Mouse (Mus musculus) frontal cortex, postnatal 14 days (tissue): Measurements from ENCODE around the gene Tspan17.

Experiments used
- DNase-seq, 2 experiments: peaks; one replicate each; pipeline ENCODE4 v3.0.0; 2022; ENCODE audit warnings: low spot score in 2 of 2

Tspan17 gene

DNA sequence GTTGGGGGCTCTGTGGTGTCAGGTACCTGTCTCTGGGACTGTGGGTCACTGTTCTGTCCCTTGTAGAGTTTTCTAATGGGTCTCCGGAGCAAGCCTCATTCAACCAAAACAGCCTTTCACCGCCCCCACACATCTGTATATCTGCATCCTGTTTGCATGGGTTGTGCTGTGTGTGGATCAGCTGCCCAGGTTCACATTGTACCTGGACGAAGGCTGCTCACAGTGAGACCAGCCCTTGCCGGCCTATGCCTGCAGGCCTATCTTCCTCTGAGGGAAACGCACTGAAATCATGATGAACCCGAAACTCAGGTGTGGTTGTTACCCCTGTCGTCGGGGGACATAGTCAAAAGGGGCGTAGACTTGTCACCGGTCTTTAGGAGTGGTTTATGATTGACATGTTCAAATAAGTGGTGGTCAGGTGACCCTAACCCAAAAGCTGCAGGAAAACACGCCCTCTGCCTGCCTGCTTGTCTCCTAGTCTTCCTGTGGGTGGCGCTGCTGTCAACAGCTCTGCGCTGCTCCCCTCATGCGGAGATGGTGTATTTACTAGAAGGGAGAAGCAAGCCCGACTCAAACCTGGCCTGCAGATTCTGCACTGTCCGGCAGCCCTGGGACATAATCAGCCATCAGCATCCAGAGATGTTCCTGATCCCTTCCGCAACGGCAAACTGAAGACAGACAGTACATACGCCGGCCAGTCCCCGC is 16.1 kb downstream of the Tspan17 start:
- no peak for DNase-seq

GRCm38 (mm10) chr13:54806434-54806976 is 17.3 kb downstream of the Tspan17 start:
- DNase-seq, result no peak

GRCm38 (mm10) chr13:54808067-54808466 is 18.9 kb downstream of the Tspan17 start:
- no peak for DNase-seq

DNA sequence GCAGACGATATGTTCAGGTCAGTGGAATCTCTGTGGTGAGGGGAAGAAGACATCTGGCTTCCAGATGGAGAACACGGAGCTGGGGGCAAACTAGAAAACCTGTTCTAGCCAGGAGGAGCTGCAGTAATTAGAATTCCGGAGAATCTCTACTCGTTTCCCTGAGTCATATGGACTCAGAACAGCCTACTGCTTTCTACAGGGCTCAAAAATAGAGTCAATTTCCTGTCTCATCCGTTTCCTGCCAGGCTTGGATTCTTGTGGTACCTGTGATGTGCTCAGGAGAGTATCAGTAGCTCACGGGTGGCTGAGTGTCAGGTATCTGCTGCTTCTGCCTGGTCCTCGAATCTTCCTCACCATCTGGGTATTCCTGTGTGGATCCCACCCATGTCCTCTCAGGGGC is 22.3 kb downstream of the Tspan17 start:
- DNase-seq, result no peak

DNA sequence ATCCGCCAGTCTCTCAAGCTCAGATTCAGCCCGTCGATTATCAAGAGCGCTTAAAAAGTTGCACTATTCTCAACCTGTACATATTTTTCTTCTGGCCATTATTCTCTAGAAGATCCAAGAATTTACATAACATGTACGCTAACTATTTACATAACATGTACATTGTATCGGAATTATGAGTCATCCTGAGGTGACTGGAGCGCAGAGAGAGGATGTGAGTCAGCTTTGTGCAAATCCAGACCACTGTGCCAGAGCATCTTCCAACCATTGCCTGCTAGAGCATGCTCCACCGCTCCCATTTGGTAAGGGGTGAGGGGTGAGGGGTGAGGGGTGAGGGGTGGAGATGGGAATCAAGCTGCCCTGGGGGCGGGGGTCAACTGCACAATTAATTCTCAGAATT is 24.2 kb downstream of the Tspan17 start:
- no peak for DNase-seq

DNA sequence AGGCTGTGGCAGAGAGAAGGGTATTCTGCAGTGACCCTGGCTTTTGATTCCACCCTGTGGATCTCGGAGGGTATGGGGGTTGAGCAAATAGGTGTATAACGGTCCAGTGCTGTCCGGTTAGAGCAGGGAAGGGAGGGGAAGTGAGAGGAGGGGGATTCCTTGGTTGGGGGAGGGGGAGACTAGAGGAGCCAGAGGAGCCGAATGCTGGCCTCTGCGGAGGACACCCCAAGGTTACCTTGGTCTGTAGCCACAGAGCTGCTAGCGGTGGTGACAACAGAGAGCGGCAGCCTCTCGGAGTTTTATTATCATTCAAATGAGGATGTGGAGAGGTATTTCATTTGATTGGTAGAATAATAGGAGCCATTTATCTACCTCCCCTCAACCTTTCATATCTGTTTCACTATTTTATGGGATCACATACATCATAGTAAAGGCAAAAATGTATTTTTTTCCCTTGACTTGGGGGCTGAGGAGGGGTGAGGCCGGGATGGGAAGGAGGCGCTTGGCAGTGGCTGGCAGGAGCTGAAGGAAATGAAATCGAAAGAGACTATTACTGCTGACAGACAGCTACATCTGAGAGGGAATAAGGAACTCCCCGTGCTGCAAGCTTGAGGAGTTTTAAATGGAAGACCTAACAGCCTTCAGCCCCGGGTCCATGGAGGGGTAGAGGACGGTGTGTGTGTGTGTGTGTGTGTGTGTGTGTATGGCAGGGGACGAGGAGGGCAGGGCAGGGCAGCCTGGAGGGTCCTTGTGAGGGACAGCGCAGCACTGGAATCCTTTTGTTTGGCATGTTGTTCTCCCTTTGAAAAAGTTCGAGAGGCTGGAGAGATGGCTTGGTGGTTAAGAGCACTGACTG is 29.4 kb downstream of the Tspan17 start:
- no peak for DNase-seq

GRCm38 (mm10) chr13:54821106-54821505 is 31.9 kb downstream of the Tspan17 start:
- DNase-seq, result no peak

DNA sequence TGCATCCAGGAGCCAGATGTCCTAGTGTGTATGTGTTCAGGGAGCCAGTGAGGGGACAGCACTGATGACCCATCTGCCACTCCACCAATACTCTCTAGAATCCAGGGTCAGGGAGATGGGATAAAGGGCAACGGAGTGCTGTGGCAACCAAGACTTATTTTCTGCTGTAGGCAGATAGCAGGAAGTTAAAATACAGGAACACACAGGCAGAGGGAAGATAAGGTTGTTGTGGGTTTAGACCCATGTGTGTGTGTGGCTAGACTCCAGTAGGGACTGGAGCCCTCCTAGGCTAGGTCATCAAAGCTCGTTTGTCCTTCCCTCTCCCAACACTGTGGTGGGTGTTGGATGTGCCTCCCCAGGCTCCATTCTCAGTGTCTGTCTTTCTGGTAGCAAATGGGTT is 32.8 kb downstream of the Tspan17 start:
- DNase-seq, result no peak

- DNase-seq, result no peak
Measured at GRCm38 (mm10) chr13:54824111-54824931, 35.1 kb downstream of the Tspan17 start.

- DNase-seq, result no peak
Measured at GRCm38 (mm10) chr13:54827992-54828391, 38.8 kb downstream of the Tspan17 start.

DNA sequence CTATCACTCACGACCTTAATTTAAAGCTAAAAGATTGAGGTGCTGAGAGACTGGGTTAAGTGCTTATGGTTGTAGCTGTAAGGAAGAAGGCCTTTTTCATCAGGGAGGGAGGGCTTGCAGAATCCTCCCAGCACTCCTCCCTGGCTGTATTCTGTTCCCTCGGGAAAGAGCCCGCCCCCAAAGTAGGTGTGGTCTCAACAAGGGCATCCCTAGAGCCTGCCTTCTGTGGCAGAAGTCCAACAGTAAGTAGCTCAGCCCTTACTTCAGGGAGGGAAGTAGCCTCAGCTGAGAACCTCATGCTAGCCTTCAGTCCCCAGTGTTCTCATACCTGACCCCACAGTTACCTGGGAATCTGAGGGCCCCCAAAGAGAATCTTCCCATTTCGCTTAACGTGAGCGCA is 39.3 kb downstream of the Tspan17 start:
- no peak for DNase-seq

GRCm38 (mm10) chr13:54829450-54829849 is 40.3 kb downstream of the Tspan17 start:
- DNase-seq, result no peak

DNA sequence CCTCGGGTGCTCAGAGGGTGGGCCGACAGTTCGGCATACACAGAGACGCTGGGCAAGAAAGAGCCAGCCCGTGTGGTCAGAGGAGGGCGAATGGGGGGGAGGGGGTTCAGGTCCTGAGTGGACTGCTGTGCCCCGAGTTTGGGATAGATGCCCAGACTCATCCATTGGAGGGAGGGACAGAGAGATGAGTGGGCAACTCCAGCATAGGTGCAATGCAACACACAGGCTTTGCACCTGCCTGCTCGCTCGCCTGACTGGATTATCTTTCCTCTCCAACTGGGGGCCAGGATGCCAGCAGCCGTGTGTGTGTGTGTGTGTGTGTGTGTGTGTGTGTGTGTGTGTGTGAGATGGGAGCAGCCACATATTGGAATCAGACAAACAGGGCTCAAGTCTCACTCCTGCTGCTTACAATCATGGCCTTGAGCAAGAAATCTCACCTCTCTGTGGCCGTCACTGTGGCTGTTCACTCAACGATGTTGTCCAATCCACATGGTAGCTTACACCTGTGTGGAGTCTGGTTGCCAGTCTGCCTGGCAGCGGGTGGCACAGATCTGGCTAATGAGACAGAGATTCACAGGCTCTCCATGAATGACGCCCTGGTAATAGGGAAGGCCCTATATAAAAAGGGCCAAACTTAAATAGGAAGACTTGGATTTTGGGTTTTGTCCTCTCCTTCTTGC is 47.3 kb downstream of the Tspan17 start:
- no peak for DNase-seq

GRCm38 (mm10) chr13:54837061-54837460 is 47.9 kb downstream of the Tspan17 start:
- no peak for DNase-seq

DNA sequence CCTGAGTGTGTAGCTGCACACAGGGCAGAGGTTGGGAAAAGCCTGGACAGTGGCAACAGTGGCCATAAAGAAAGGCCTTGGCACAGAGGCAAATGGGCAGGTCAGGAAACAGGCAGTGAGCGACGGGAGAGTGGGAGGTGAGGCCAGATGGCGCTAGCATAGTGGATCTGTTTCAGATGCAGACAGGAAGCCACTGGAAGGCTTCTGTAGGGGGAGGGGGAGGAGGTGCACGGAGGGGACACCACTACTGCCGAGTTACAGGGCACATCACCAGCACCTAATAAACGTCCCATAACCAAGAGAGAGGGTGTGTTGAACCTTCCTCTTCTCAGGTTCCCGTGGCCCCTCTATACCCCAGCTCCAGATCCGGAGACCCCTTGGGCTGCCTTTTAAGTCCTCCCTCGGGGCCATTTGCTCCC is 48.3 kb downstream of the Tspan17 start:
- no peak for DNase-seq

DNA sequence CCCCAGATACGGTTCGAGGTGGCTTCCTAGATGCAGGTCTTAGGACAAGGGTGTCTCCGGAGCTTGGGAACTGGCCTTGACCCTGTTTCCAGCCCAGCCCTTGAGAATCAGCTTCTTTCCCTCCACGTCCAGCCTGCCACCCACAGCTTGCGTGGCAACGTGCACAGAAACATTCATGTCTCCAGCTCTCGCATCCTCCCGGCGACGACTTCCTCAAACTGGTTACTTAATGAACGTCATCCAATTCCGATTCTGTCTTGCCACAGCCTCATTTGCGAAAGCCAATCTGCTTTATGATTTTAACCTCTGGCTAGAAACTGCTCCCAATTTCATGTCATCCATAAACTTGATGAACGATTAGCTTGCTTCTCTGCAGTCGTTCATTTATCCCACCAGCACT is 49.4 kb downstream of the Tspan17 start:
- DNase-seq, result no peak

DNA sequence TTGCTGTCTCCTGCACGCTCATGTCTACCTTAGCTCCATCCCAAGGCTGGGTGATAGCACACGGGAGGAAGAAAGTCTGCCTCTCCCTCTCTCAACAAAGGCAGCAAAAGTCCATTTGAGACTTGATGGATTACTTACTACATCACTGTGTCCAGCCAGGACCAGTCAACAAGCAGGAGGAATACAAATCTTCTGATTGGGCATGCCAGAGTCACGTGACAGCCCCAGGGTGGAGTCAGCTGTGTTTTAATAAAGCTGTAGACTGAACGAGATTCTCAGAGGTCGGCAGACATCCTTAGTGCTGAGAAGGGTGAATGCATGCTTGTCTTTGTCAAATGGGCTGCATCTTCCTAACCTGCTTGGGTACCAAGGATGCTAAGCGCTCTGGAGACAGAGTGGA is 50.0 kb downstream of the Tspan17 start:
- no peak for DNase-seq

- DNase-seq, result no peak
Measured at GRCm38 (mm10) chr13:54844579-54844978, 55.4 kb downstream of the Tspan17 start.
